ENCODE assay signal across 9 mouse cellular contexts in genomic region chr2:167528278-167528677, GRCm38 (mm10). TPM values are rescaled to one million over a fixed set of nuclear protein-coding genes. Genes with fewer than 3 reads are reported as not detected.
DNase-seq lines count a peak whose midpoint lies in the region; ATAC-seq and TF ChIP-seq lines count a peak whose summit lies in the region.
"Had no signal": no experiment of that assay in that cellular context is flagged by ENCODE, and none has a peak within 500 bp of the region (broad histone marks: within the 10 kb centered on the region; RNA-seq: fewer than 3 reads in every experiment).

No protein-coding gene starts in this region.

- peak; percentile 49 for TF ChIP-seq CTCF in cerebellum, adult 2 months (IDR thresholded peaks at IDR 0.05; ENCODE audit: borderline replicate concordance, insufficient read depth, low read depth, low read length)
- peak; percentile 61 for TF ChIP-seq CTCF in left cerebral cortex, adult 2 months (IDR thresholded peaks at IDR 0.05)
- peak in 2 of 3 experiments; percentile 26 to 38; a peak in 4 of 6 replicates for TF ChIP-seq CTCF in MEL (IDR thresholded peaks at IDR 0.05 in 2 of 3, conservative IDR thresholded peaks at IDR 0.05 in 1 of 3; ENCODE audit: control insufficient read depth in 1 of 3, insufficient read depth in 1 of 3, low read depth in 2 of 3, low read length in 3 of 3, poor library complexity in 1 of 3, severe bottlenecking in 1 of 3)

- H3K9ac ChIP-seq in MEL (ENCODE audit: control insufficient read depth, low read depth, low read length, poor library complexity, severe bottlenecking): no peak overlapping the region
- H3K9ac ChIP-seq: embryonic facial prominence, embryonic 12.5 days had no signal

- no peak for TF ChIP-seq EP300 in MEL (IDR thresholded peaks at IDR 0.05; ENCODE audit: low read depth in 1 of 2, low read length in 2 of 2)

- no peak for DNase-seq in cerebellum, adult 2 months
- DNase-seq in cerebellum, postnatal 4 days (ENCODE audit: low spot score in 2 of 2): no peak
- DNase-seq in left cerebral cortex, adult 2 months (ENCODE audit: extremely low spot score in 1 of 2, low spot score in 2 of 2): peak in 1 of 2 experiments; percentile 39
- no peak for DNase-seq in left cerebral cortex, postnatal 4 days
- DNase-seq in MEL (ENCODE audit: low read depth, low spot score): no peak

- H3K9me3 ChIP-seq in MEL (replicated peaks; ENCODE audit: insufficient read depth, low read length): no peaks in the 10 kb centered on the region
- H3K9me3 ChIP-seq: embryonic facial prominence, embryonic 12.5 days had no signal

- H3K4me3 ChIP-seq in cerebellum, adult 2 months (replicated peaks; ENCODE audit: insufficient read depth, low read depth, low read length): no peak overlapping the region
- H3K4me3 ChIP-seq in left cerebral cortex, adult 2 months: no peak overlapping the region
- no peak overlapping the region for H3K4me3 ChIP-seq in MEL (ENCODE audit: control insufficient read depth in 1 of 2, insufficient read depth in 1 of 2, low read depth in 2 of 2, low read length in 2 of 2)
- H3K4me3 ChIP-seq: embryonic facial prominence, embryonic 12.5 days had no signal

- ATAC-seq in megakaryocyte-erythroid progenitor cell, adult 5-6 weeks (replicated peaks; ENCODE audit: low FRiP score, low TSS enrichment, poor library complexity, severe bottlenecking): peak; percentile 89
- ATAC-seq in erythroid progenitor cell, adult 5-6 weeks (replicated peaks; ENCODE audit: low FRiP score, poor library complexity, severe bottlenecking): no peak
- ATAC-seq in megakaryocyte, adult 5-6 weeks (ENCODE audit: poor library complexity, severe bottlenecking): no peak

- no peaks in the 10 kb centered on the region for H3K36me3 ChIP-seq in MEL (ENCODE audit: control insufficient read depth in 1 of 2, insufficient read depth in 2 of 2, low read length in 2 of 2)
- H3K36me3 ChIP-seq: embryonic facial prominence, embryonic 12.5 days had no signal

- no peak overlapping the region for H3K27ac ChIP-seq in cerebellum, adult 2 months (ENCODE audit: insufficient read depth, low read length)
- H3K27ac ChIP-seq in left cerebral cortex, adult 2 months: no peak overlapping the region
- H3K27ac ChIP-seq in MEL (ENCODE audit: control insufficient read depth, low read depth, low read length): no peak overlapping the region
- H3K27ac ChIP-seq: embryonic facial prominence, embryonic 12.5 days had no signal

- TF ChIP-seq RAD21 in MEL (IDR thresholded peaks at IDR 0.05; ENCODE audit: low read depth, low read length): no peak; the same call in none of the 2 replicates

- no peaks in the 10 kb centered on the region for H3K79me2 ChIP-seq in MEL (ENCODE audit: control insufficient read depth, insufficient read depth, low read length, poor library complexity)

- WGBS in cerebellum, adult 2 months: 30% methylated on average over 5 of the region's 5 CpGs

- intact Hi-C loops in left cerebral cortex, adult 2 months (cut with DNase I): no loop called here
- intact Hi-C loops in left cerebral cortex, postnatal 4 days (cut with DNase I): no loop called here

- no peaks in the 10 kb centered on the region for H3K4me1 ChIP-seq in cerebellum, adult 2 months (ENCODE audit: control insufficient read depth, insufficient read depth, low read length)
- peaks cover 0 to under 1% of the 10 kb centered on the region in 2 experiments; a peak in 1 of 4 replicates for H3K4me1 ChIP-seq in MEL (ENCODE audit: control insufficient read depth in 1 of 2, insufficient read depth in 2 of 2, low read length in 2 of 2)
- H3K4me1 ChIP-seq: embryonic facial prominence, embryonic 12.5 days had no signal

- TF ChIP-seq POLR2A in cerebellum, adult 2 months (IDR thresholded peaks at IDR 0.05; ENCODE audit: borderline replicate concordance, insufficient read depth, low read length): no peak
- TF ChIP-seq POLR2A in MEL (IDR thresholded peaks at IDR 0.05; ENCODE audit: control insufficient read depth in 1 of 2, insufficient read depth in 1 of 2, low read depth in 1 of 2, low read length in 2 of 2, poor library complexity in 1 of 2): no peak

- no peaks in the 10 kb centered on the region for H3K27me3 ChIP-seq in cerebellum, adult 2 months (ENCODE audit: control insufficient read depth, insufficient read depth, low read length)
- no peaks in the 10 kb centered on the region for H3K27me3 ChIP-seq in MEL (ENCODE audit: control insufficient read depth in 1 of 2, insufficient read depth in 2 of 2, low read length in 2 of 2)
- H3K27me3 ChIP-seq: embryonic facial prominence, embryonic 12.5 days had no signal

TF ChIP-seq in MEL, 35 proteins besides CTCF, POLR2A, EP300 and RAD21:
- TF ChIP-seq TCF12 (IDR thresholded peaks at IDR 0.05; ENCODE audit: low read depth, low read length) (no peak), SMC3 (IDR thresholded peaks at IDR 0.05; ENCODE audit: low read depth, low read length) (peak; percentile 39)

RNA-seq across cellular contexts. Expression of gene Snai1, which starts 9.7 kb away (rescaled TPM):
- polyA plus RNA-seq in cerebellum, adult 2 months (2012; rRNA removed): 1.1 and 1.9 TPM in 2 replicates
- total RNA-seq in left cerebral cortex, adult 2 months (2021): under 1 TPM; 0.56 to 0.70 TPM
- 1 to 10 TPM; 1.1 to 1.3 TPM for total RNA-seq in left cerebral cortex, postnatal 4 days (2021)
- total RNA-seq in MEL (2012; rRNA removed): 0.19 and 0.20 TPM in 2 replicates
- polyA plus RNA-seq in MEL (2012; ENCODE audit: insufficient read depth in 1 of 2, insufficient read length in 2 of 2, low read depth in 1 of 2, low replicate concordance in 2 of 2, missing spikeins in 1 of 2): under 1 TPM in 1 of 2 experiments, not detected in 1; 0.74 TPM
- total RNA-seq in megakaryocyte-erythroid progenitor cell, adult 5-6 weeks (2014; fragmentation: Nextera tagmentation): 0.37 TPM in 1 of 2 replicates, not detected in the other
- 0.52 TPM in 1 of 2 replicates, not detected in the other for total RNA-seq in megakaryocyte-erythroid progenitor cell, adult 5-6 weeks (2017)
- total RNA-seq in erythroid progenitor cell, adult 5-6 weeks (2015; ENCODE audit: low replicate concordance): not detected in 2 replicates
- not detected in 2 replicates for total RNA-seq in erythroid progenitor cell, adult 5-6 weeks (2017; ENCODE audit: low replicate concordance)
- 0.40 and 1.8 TPM in 2 replicates for total RNA-seq in megakaryocyte, adult 5-6 weeks (2015)
- total RNA-seq in megakaryocyte, adult 5-6 weeks (2017): 0.40 TPM in 1 of 2 replicates, not detected in the other

RNA-seq across cellular contexts. Expression of gene Spata2, which starts 35.6 kb away (rescaled TPM):
- 80.2 and 88.0 TPM in 2 replicates for polyA plus RNA-seq in cerebellum, adult 2 months (2012; rRNA removed)
- total RNA-seq in left cerebral cortex, adult 2 months (2021): 10 to 100 TPM; 78.0 to 79.1 TPM
- total RNA-seq in left cerebral cortex, postnatal 4 days (2021): 10 to 100 TPM; 53.5 to 58.1 TPM
- 9.4 and 9.8 TPM in 2 replicates for total RNA-seq in MEL (2012; rRNA removed)
- polyA plus RNA-seq in MEL (2012; ENCODE audit: insufficient read depth in 1 of 2, insufficient read length in 2 of 2, low read depth in 1 of 2, low replicate concordance in 2 of 2, missing spikeins in 1 of 2): 10 to 100 TPM in 1 of 2 experiments, not detected in 1; 33.5 TPM
- 16.0 and 23.2 TPM in 2 replicates for total RNA-seq in megakaryocyte-erythroid progenitor cell, adult 5-6 weeks (2014; fragmentation: Nextera tagmentation)
- 6.8 and 8.1 TPM in 2 replicates for total RNA-seq in megakaryocyte-erythroid progenitor cell, adult 5-6 weeks (2017)
- total RNA-seq in erythroid progenitor cell, adult 5-6 weeks (2015; ENCODE audit: low replicate concordance): 7.5 and 8.6 TPM in 2 replicates
- total RNA-seq in erythroid progenitor cell, adult 5-6 weeks (2017; ENCODE audit: low replicate concordance): 5.4 and 7.4 TPM in 2 replicates
- 9.0 and 11.3 TPM in 2 replicates for total RNA-seq in megakaryocyte, adult 5-6 weeks (2015)
- total RNA-seq in megakaryocyte, adult 5-6 weeks (2017): 6.3 and 10.3 TPM in 2 replicates

RNA-seq across cellular contexts. Expression of gene Rnf114, which starts 35.8 kb away (rescaled TPM):
- 101 and 106 TPM in 2 replicates for polyA plus RNA-seq in cerebellum, adult 2 months (2012; rRNA removed)
- total RNA-seq in left cerebral cortex, adult 2 months (2021): 10 to 100 TPM; 54.9 to 57.3 TPM
- 10 to 100 TPM; 36.6 to 40.0 TPM for total RNA-seq in left cerebral cortex, postnatal 4 days (2021)
- total RNA-seq in MEL (2012; rRNA removed): 39.5 and 44.0 TPM in 2 replicates
- 10 to 100 TPM in 1 of 2 experiments, not detected in 1; 49.2 TPM for polyA plus RNA-seq in MEL (2012; ENCODE audit: insufficient read depth in 1 of 2, insufficient read length in 2 of 2, low read depth in 1 of 2, low replicate concordance in 2 of 2, missing spikeins in 1 of 2)
- total RNA-seq in megakaryocyte-erythroid progenitor cell, adult 5-6 weeks (2014; fragmentation: Nextera tagmentation): 30.8 and 34.8 TPM in 2 replicates
- 19.5 and 23.8 TPM in 2 replicates for total RNA-seq in megakaryocyte-erythroid progenitor cell, adult 5-6 weeks (2017)
- 24.1 and 33.5 TPM in 2 replicates for total RNA-seq in erythroid progenitor cell, adult 5-6 weeks (2015; ENCODE audit: low replicate concordance)
- total RNA-seq in erythroid progenitor cell, adult 5-6 weeks (2017; ENCODE audit: low replicate concordance): 10.2 and 17.8 TPM in 2 replicates
- total RNA-seq in megakaryocyte, adult 5-6 weeks (2015): 59.7 and 61.7 TPM in 2 replicates
- 36.3 and 37.8 TPM in 2 replicates for total RNA-seq in megakaryocyte, adult 5-6 weeks (2017)
